In genomic region chr5:120502675-120503143, GRCm38 (mm10) we compare ENCODE assay signal across 8 mouse cellular contexts. TPM values are rescaled to one million over a fixed set of nuclear protein-coding genes. Genes with fewer than 3 reads are reported as not detected.
DNase-seq lines count a peak whose midpoint lies in the region; ATAC-seq and TF ChIP-seq lines count a peak whose summit lies in the region.

No protein-coding gene starts in this region.

- peak overlapping the region; percentile 73 for H3ac ChIP-seq in C2C12 (ENCODE audit: control insufficient read depth, insufficient read length, low read depth)

- no peak for TF ChIP-seq CTCF in C2C12 (IDR thresholded peaks at IDR 0.05; ENCODE audit: control insufficient read depth, insufficient read depth, insufficient read length)

- no peaks in the 10 kb centered on the region for H3K27me3 ChIP-seq in heart, embryonic 11.5 days (ENCODE audit: control insufficient read depth, insufficient read depth, low read length)
- no peaks in the 10 kb centered on the region for H3K27me3 ChIP-seq in C2C12 (ENCODE audit: control insufficient read depth, insufficient read depth, insufficient read length)
- no peaks in the 10 kb centered on the region for H3K27me3 ChIP-seq in erythroblast, embryonic 14.5 days (ENCODE audit: control insufficient read depth)
- no peaks in the 10 kb centered on the region for H3K27me3 ChIP-seq in liver, embryonic 13.5 days

- H3K4me2 ChIP-seq in heart, embryonic 11.5 days: peak overlapping the region; percentile 94
- peak overlapping the region; percentile 93 for H3K4me2 ChIP-seq in liver, embryonic 13.5 days

- H3K4me1 ChIP-seq in heart, embryonic 11.5 days (ENCODE audit: control insufficient read depth, insufficient read depth, low read length): peaks cover 12% of the 10 kb centered on the region
- H3K4me1 ChIP-seq in erythroblast, embryonic 14.5 days (ENCODE audit: control insufficient read depth): peaks cover 31% of the 10 kb centered on the region
- peaks cover 29% of the 10 kb centered on the region for H3K4me1 ChIP-seq in liver, embryonic 13.5 days (replicated peaks)

- WGBS in heart, embryonic 11.5 days (ENCODE audit: insufficient replicate concordance): 8% methylated on average over 12 of the region's 12 CpGs
- 11% methylated on average over 12 of the region's 12 CpGs for WGBS in liver, embryonic 13.5 days (ENCODE audit: insufficient replicate concordance)

- H3K27ac ChIP-seq in heart, embryonic 11.5 days (ENCODE audit: low read depth, low read length): no peak overlapping the region
- no peak overlapping the region for H3K27ac ChIP-seq in liver, embryonic 13.5 days

- H3K36me3 ChIP-seq in heart, embryonic 11.5 days (ENCODE audit: control insufficient read depth, insufficient read depth, low read length): no peaks in the 10 kb centered on the region
- H3K36me3 ChIP-seq in C2C12 (ENCODE audit: control insufficient read depth, insufficient read depth): peaks cover under 1% of the 10 kb centered on the region
- peaks cover 12% of the 10 kb centered on the region for H3K36me3 ChIP-seq in erythroblast, embryonic 14.5 days (ENCODE audit: control insufficient read depth)
- H3K36me3 ChIP-seq in liver, embryonic 13.5 days: 0 out of 2 replicates have a peak, but pooled peaks cover under 1% of the 10 kb centered on the region

- peak overlapping the region; percentile 74 for H3K9ac ChIP-seq in heart, embryonic 11.5 days (ENCODE audit: low read depth, low read length)
- H3K9ac ChIP-seq in liver, embryonic 13.5 days: peak overlapping the region; percentile 86

- no peak for ATAC-seq in heart, embryonic 11.5 days (replicated peaks; ENCODE audit: insufficient number of reproducible peaks, low FRiP score, low TSS enrichment)
- ATAC-seq in liver, embryonic 13.5 days (ENCODE audit: low read depth): no peak
- ATAC-seq in activated CD4-positive, CD25-positive, alpha-beta regulatory T cell, adult 4 months: no peak

- H3K9me3 ChIP-seq in heart, embryonic 11.5 days (replicated peaks; ENCODE audit: control insufficient read depth, low read length): no peaks in the 10 kb centered on the region
- no peaks in the 10 kb centered on the region for H3K9me3 ChIP-seq in erythroblast, embryonic 14.5 days (ENCODE audit: control insufficient read depth, low read length)
- H3K9me3 ChIP-seq in liver, embryonic 13.5 days (replicated peaks): no peaks in the 10 kb centered on the region

- peak overlapping the region; percentile 71 for H3K4me3 ChIP-seq in heart, embryonic 11.5 days (ENCODE audit: low read depth, low read length)
- H3K4me3 ChIP-seq in C2C12 (ENCODE audit: insufficient read depth, poor library complexity, severe bottlenecking): peak overlapping the region; percentile 64
- H3K4me3 ChIP-seq in erythroblast, embryonic 14.5 days (replicated peaks): peak overlapping the region; percentile 81
- H3K4me3 ChIP-seq in liver, embryonic 13.5 days (replicated peaks): peak overlapping the region; percentile 88

- peaks cover 25% of the 10 kb centered on the region for H3K79me2 ChIP-seq in C2C12 (ENCODE audit: control insufficient read depth, insufficient read depth)

- peaks cover 14% of the 10 kb centered on the region for H3K79me3 ChIP-seq in C2C12 (ENCODE audit: low read depth)

- no peak for DNase-seq in heart, postnatal 4 days
- DNase-seq in liver, embryonic 13.5 days: no peak
- no peak for DNase-seq in gastrocnemius, postnatal 10 days
- no peak for DNase-seq in adrenal gland, adult (ENCODE audit: inconsistent age in 2 of 2, low spot score in 1 of 2)

TF ChIP-seq in C2C12, 6 proteins besides CTCF, POLR2A, EP300 and RAD21:
- TF ChIP-seq MYOG (IDR thresholded peaks at IDR 0.05; ENCODE audit: control insufficient read depth, extremely low read depth, insufficient read length): no peak
- no peak for TF ChIP-seq CEBPB (IDR thresholded peaks at IDR 0.05; ENCODE audit: low read depth)
- no peak for TF ChIP-seq MYOD1 (IDR thresholded peaks at IDR 0.05; ENCODE audit: control insufficient read depth, insufficient read length, low read depth)
- TF ChIP-seq MAX (IDR thresholded peaks at IDR 0.05): no peak
- TF ChIP-seq FOSL1 (IDR thresholded peaks at IDR 0.05; ENCODE audit: insufficient read depth, low read length, poor library complexity, severe bottlenecking): no peak
- TF ChIP-seq USF1 (IDR thresholded peaks at IDR 0.05; ENCODE audit: low read depth): no peak

RNA-seq across cellular contexts. Expression of gene Plbd2, which starts 0.7 kb away (rescaled TPM):
- 28.7 and 30.0 TPM in 2 replicates for polyA plus RNA-seq in heart, embryonic 11.5 days (2014; fragmentation: Nextera tagmentation; extraction: Ambion mirVana)
- 10 to 100 TPM; 38.0 to 38.3 TPM for total RNA-seq in heart, postnatal 4 days (2021)
- polyA plus RNA-seq in C2C12 (2012; fragmentation: generic; extraction: Trizol): 36.4 TPM
- polyA plus RNA-seq in erythroblast, embryonic 14.5 days (2012): 0.83 and 0.99 TPM in 2 replicates
- polyA plus RNA-seq in liver, embryonic 13.5 days (2015; fragmentation: Nextera tagmentation; extraction: Ambion mirVana): 17.3 and 17.9 TPM in 2 replicates
- 1 to 10 TPM; 3.8 to 4.7 TPM for polyA plus RNA-seq in activated CD4-positive, CD25-positive, alpha-beta regulatory T cell, adult 4 months (2017; shearing (Covaris generic))
- 10 to 100 TPM; 36.7 to 38.0 TPM for total RNA-seq in gastrocnemius, postnatal 10 days (2021)

RNA-seq across cellular contexts. Expression of gene Slc8b1, which starts 8.3 kb away (rescaled TPM):
- polyA plus RNA-seq in heart, embryonic 11.5 days (2014; fragmentation: Nextera tagmentation; extraction: Ambion mirVana): 1.6 and 2.1 TPM in 2 replicates
- 1 to 10 TPM; 8.7 to 9.3 TPM for total RNA-seq in heart, postnatal 4 days (2021)
- polyA plus RNA-seq in C2C12 (2012; fragmentation: generic; extraction: Trizol): 6.1 TPM
- polyA plus RNA-seq in erythroblast, embryonic 14.5 days (2012): 0.02 and 0.21 TPM in 2 replicates
- polyA plus RNA-seq in liver, embryonic 13.5 days (2015; fragmentation: Nextera tagmentation; extraction: Ambion mirVana): 4.0 and 4.7 TPM in 2 replicates
- polyA plus RNA-seq in activated CD4-positive, CD25-positive, alpha-beta regulatory T cell, adult 4 months (2017; shearing (Covaris generic)): 1 to 10 TPM; 4.7 to 7.2 TPM
- 10 to 100 TPM; 15.1 to 20.0 TPM for total RNA-seq in gastrocnemius, postnatal 10 days (2021)

RNA-seq across cellular contexts. Expression of gene Sds, which starts 26.4 kb away (rescaled TPM):
- polyA plus RNA-seq in heart, embryonic 11.5 days (2014; fragmentation: Nextera tagmentation; extraction: Ambion mirVana): 0.18 TPM in 1 of 2 replicates, not detected in the other
- not detected for total RNA-seq in heart, postnatal 4 days (2021)
- 0.19 TPM for polyA plus RNA-seq in C2C12 (2012; fragmentation: generic; extraction: Trizol)
- polyA plus RNA-seq in erythroblast, embryonic 14.5 days (2012): not detected in 2 replicates
- polyA plus RNA-seq in liver, embryonic 13.5 days (2015; fragmentation: Nextera tagmentation; extraction: Ambion mirVana): not detected in 2 replicates
- polyA plus RNA-seq in activated CD4-positive, CD25-positive, alpha-beta regulatory T cell, adult 4 months (2017; shearing (Covaris generic)): not detected
- not detected for total RNA-seq in gastrocnemius, postnatal 10 days (2021)

RNA-seq across cellular contexts. Expression of gene Sdsl, which starts 30.1 kb away (rescaled TPM):
- 6.6 and 8.6 TPM in 2 replicates for polyA plus RNA-seq in heart, embryonic 11.5 days (2014; fragmentation: Nextera tagmentation; extraction: Ambion mirVana)
- total RNA-seq in heart, postnatal 4 days (2021): 10 to 100 TPM; 12.2 to 12.4 TPM
- polyA plus RNA-seq in C2C12 (2012; fragmentation: generic; extraction: Trizol): 0.69 TPM
- polyA plus RNA-seq in erythroblast, embryonic 14.5 days (2012): not detected in 2 replicates
- 0.82 and 1.0 TPM in 2 replicates for polyA plus RNA-seq in liver, embryonic 13.5 days (2015; fragmentation: Nextera tagmentation; extraction: Ambion mirVana)
- polyA plus RNA-seq in activated CD4-positive, CD25-positive, alpha-beta regulatory T cell, adult 4 months (2017; shearing (Covaris generic)): not detected
- total RNA-seq in gastrocnemius, postnatal 10 days (2021): 1 to 10 TPM in 1 of 2 experiments, under 1 TPM in 1; 0.26 to 1.2 TPM
